Mouse (Mus musculus): ENCODE results near the gene Atxn7l1.

Atxn7l1 gene

DNA sequence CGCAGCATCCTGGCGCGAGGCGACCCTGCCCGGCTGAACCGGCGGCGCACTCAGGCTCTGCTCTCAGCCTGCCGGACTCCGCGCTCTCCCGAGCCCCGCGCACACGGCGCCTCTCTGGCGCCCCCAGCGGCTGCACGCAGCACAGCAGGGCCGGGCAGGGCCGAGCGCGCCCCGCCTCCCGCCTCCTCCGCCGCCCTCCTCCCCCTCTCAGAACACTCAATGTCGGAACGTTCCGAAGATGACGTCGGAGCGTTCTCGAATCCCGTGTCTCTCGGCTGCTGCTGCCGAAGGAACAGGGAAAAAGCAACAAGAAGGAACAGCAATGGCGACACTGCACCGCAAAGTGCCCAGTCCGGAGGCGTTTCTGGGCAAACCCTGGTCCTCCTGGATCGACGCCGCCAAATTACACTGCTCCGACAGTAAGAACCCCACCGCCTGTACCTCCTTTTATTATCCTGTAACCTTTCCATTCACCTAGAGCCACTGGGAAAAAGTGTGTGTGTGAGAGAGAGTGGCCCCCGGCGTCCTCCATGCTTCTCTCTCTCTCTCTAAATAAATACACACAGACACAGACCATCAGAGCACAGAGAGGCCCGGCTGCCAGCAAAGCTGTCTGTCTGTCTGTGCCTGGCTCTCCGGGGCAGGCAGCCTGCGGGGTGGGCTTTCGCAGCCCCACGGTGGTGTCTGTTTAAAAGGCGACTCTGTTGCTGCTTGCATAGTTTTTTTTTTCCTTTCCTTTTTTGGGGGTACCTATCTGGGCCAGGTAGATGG is at the start of gene Atxn7l1:
Atxn7l1 (plus strand) TSS at position 197 of the 771 bp plus-strand sequence.
- peak; percentile 93 to 94 for DNase-seq

DNA sequence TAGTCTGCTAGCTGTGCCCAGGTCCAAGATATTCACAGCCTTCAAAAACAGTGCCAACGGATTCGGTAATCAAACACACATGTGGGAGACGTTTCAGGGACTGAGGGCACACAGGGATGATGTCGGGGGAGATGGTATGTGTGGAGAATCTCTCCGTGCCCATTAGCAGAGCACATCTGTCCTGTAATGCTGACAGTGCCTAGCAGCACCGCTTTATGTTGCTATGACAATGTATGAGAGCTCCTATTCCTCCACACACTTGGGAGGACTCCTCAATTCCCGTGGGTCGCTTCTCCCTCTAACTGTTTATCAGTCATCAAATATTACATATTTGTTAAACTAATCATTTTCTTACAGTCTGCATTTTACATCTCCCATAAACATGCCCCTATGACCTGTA is 45.9 kb upstream of the Atxn7l1 start:
- DNase-seq: no peak

DNA sequence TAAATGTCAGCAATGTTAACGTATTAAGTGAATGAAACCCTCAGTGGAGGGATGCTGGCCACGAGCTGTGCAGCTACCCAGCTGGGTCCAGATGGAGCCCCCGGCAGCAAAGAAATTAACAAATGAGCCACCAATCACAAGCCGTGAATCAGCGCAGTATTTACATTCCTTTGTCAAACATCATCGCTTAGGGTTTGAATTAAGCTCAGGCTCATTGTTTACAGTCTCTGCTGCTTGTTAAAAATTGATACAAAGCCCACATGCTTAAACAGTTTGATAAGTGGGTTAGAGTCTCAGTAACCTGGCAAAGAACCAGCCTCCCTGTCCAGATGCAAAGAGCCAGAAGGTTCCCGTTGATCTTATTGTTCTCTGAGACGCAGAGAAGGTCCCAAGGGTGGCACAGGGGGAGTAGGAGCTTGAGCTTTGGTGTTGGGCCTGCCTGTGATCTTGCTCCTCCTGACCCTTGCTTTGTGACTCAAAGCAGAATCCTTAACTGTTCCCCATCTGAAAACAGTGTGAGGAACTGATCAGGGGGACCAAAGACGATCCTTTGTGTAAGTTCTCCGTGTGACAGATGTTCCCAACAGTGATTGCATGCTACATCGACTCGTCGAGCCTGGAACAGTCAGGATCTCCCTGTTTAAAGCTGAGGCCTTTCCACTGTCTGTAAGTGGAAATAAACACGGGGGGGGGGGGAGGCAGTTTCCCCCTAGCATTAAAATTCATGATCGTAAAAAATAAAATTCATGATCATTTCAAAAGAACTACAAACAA is 45.0 kb upstream of the Atxn7l1 start:
- peak; percentile 34 to 63 for DNase-seq

DNA sequence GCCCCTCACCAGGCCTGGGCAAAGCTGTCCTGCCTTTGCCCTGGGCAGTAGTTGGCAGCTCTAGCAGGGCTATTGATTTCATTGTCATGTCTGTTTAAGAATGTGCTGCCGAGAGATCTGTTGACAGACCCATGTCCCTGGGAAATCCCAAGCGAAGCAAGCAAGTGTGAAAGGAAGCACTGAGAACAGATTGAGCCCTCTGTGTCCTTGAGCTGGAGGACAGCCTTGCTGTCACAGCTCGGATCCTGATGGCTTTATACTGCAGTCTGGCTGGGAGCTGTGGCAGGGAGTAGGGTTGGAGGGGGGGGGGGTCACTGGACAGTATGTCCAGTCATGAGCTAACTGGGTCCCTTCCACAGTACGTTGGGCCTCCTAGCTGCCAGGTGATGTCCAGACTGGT is 41.8 kb upstream of the Atxn7l1 start:
- DNase-seq: no peak

DNA sequence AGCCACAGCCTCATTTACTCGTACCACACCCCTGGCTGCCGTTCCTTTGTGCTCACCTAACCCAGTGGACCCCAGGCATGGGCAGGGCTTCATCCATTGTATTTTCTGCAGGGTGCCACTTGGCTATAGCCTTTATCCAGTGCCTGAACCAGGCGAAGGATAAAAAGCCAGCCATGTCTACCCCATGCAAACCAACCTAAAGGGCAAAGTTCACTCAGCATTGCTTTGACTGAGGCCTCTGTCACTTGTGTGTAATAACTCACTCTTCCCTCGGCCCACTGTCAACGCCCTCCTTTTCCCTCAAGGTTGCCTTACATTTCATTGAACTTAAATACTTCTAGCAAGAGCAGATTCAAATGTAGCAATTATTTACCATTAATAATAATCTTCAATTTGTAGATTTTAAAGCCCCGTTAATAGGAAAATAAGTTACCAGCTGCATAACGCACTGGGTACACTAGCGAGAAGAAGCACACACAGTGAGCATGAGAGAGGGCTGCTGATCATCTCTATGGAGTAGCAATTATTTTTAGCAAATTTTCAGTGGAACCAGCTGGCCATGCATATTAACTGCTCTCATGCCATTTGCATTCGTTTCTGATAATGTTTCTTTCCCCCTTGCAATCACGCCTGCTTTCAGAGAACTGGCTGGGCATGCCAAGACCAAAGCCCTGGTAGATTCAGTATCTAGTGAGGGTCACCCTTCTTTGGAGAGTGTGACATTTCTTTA is 40.9 kb upstream of the Atxn7l1 start:
- DNase-seq: no peak

DNA sequence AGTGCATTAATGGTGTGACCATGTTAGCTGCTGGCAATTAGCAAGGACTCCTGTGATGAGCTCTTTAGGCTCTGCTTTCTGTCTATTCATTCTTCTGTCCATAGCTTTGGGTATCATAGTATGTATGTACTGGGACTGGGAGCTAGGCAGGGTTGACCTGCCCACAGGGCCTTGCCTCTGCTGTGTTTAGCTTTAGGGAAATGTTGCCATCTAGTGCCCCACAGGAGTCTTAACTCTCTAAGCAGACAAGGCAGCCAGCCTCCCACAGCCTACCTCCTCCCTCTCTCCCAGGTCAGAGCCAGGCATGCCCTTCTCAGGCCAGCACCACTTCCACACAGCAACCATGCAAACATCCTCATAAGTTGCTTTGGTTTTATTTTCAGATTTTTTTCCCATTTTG is 38.0 kb upstream of the Atxn7l1 start:
- peak; percentile 36 to 41 for DNase-seq

DNA sequence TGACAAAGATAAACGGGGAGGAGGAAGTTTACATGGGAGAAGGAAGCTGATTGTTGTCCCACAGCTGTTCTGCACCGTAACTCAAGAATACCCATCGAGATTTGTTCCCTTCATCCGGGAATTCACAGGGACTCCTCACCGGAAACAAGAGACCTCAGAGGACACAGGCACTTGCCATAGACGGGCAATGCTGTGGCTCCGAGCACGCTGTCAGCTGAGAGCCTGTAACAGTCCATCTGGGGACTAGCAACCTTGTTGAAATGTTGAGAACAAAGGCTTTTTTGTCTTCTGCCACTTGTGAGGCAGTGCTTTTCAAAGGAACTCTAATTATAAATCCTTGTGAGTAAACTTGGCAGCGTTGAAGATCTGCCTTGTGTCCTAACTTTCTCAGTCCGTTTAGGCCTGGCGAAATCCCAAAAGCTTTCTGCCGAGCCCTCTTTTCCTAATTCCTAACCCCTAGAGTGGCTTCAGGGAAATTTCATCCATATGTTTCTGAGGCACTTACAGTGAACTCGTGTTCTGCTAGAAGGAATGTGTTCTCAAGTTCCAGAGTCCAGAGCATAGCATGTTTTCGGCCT is 36.5 kb upstream of the Atxn7l1 start:
- peak; percentile 69 to 80 for DNase-seq

DNA sequence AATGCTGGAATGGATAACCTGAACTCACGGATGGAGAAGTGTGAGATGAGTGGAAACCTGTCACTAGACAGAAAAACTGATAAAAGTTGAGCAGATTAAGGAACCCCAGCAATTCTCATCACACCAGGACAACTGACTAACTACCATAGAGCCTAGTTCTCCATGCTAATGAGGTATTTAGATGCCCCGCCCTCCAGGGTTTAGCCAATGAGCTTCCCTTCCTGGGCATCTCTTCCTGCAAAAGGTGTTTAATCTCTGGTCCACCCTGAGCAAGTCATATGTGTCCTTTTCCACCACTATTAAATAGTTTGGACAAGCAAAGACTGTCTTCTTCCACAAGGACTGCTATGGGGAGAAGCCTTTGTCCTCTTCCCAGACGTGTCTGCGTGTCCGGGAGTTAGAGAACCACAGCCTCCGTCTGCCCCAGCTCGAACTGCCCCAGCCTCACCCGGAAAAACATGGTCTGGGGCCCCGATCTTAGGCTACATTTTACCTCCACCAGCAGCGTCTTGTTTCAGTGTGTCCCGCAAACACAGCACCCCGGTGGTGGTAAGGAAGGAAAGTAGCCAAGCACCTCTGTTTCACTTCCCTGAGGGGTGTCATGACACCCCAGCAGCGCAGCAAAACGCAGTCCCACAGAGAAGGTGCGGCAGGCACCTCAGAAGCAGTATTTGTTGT is 28.7 kb upstream of the Atxn7l1 start:
- DNase-seq: no peak

DNA sequence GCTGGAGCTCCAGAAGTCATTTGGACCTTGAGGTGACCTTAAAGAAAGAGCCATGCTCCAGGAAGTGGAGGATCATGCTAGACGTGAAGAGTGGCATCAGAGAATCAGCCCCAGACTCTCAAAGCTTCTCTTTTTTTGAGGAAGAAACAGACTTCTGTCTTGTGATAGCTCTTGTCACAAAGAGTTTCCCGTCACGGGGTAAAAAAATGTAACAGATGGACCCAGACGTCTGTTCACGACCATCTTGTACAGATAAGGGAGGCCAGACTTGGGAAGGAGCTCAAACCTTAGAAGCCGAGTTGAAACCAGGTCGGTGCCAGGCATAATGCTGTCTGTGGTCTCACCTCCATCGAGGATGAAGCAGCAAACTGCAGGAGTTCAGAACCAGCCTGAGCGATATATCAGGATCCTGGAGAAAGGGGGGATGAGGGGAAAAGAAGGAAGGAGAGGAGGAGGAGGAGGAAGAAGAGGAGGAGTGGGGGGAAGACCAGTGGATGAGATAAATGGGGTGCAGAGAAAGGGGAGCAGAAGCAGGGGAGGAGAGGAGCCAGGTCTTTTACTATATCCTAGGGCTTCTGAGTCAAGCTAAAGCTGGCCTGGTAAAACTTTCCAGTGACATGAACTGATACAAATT is 21.8 kb upstream of the Atxn7l1 start:
- no peak for DNase-seq

DNA sequence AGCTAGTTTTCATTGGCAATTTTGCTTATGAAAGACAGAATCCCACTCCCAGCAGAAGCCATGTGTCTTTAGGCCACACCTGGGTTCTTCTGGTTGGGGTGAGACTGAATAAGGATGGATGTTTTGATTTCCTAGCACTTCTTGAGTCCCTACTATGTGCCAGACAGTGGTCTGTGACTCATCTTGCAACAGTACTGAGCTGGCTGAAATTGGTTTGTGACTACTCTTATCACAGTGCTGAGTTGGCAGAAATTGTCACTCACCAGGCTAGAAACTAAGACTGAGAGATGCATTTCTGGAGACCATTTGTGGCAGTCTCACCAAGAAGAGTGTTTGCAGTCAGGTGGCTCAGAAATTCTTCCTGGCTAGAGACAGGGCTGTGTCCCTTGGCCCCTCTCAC is 21.2 kb upstream of the Atxn7l1 start:
- no peak for DNase-seq

DNA sequence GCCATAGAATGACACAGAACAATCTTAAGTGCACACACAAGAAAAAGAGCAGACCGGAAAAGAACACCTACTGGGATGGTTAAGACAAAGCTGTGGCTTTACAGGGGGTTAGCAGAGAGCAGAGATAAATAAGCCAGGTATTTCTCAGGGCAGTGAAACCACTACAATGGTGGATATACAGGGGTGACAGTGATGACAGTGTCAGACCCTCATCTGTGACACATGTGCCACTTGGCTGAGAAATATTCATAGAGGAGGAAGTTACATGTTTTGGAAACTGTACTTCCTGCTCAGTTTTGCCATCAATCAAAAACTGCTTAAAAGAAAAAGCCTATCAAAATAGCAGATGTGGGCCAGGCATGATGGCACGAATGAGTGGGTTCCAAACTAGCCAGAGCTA is 19.4 kb upstream of the Atxn7l1 start:
- DNase-seq: no peak

DNA sequence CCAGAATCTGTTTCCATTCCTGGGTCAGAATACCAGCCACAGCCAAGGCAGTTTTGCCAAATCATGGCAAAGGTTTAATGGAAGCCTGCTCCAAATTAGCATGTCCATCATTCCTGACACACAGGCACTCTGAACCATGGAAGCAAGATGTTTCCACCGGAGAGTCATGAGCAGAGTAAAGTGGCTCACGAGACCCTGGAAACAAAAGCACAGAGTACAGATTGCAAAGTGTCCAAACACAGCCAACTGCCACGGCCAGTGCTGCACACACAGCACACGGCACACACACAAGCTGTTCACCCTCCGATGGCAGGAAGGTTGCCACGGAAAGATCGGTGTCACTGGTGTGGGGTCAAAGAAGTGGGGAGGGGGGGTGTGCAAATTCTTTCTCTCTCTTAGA is 18.8 kb upstream of the Atxn7l1 start:
- no peak for DNase-seq

DNA sequence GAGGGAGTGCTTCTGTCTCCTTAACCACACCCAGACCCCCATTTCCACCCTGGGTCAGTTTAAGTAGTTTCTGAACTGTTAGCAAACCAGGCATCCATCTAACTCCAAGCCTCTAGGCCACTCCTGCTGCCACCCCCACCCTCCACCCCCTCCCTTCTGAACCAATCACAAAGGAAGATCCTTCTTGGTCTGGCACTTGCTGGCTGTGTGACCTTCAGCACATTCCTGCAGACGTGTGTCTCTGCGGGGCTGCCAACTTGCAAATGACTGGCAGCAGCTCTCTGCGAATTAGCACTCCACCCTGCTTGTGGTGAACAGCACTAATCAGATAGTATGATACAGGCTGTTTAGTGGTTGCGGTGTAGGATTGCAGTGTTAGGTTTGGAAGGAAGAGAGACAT is 18.1 kb upstream of the Atxn7l1 start:
- peak; percentile 24 to 45 for DNase-seq

DNA sequence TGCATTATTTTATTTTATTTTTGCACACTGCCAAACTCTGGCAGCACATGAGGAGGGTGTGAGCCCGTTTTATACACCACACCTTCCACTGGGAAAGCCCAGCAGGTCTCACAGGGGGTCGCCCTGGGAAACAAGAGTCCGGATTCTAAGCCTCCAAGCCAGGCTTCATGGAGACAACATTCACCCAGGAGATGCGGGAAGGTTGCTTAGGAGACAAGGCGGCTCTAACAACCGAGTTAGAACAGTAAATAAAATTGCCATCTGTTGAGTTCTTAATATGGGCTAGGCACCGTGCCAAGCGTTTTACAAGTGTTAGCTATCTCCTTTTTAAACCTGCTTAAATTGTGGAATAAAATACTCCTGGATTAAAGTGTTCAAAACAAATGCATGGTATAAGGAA is 17.1 kb upstream of the Atxn7l1 start:
- DNase-seq: no peak

DNA sequence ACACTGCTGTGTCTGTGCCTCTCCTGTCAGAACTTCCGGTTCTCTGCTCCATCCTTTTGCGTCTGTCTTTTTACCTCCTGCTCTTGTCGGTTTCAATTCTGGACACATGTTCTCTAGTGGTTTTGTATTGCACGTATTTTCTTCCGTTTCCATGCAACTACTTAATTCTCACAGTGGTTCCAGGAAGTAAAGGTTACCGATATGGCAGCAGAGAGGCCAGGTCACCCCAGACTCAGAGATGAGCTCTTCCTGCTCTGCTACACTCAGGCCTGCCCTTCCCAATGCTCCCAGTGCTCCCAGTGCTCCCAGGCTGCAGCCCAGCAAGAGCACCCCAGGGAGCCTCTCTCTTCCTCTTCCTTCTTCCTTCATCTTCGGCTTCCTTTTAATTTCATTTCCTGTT is 15.7 kb upstream of the Atxn7l1 start:
- no peak for DNase-seq

DNA sequence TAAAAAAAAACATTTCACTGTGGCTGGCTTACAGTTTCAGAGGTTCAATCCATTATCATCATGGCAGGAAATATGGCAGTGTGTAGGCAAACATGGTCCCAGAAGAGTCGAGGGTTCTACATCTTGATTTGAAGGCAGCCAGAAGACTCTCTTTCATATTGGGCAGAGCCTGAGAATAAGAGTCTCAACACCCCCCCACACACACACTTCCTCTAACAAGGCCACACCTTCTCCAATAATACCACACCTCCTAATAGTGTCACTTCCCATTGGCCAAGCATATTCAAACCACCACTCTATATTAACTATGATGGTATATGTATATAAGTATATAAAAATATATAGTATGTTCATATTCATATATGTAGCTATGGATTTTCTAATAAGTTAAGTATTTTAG is 9.6 kb upstream of the Atxn7l1 start:
- no peak for DNase-seq

DNA sequence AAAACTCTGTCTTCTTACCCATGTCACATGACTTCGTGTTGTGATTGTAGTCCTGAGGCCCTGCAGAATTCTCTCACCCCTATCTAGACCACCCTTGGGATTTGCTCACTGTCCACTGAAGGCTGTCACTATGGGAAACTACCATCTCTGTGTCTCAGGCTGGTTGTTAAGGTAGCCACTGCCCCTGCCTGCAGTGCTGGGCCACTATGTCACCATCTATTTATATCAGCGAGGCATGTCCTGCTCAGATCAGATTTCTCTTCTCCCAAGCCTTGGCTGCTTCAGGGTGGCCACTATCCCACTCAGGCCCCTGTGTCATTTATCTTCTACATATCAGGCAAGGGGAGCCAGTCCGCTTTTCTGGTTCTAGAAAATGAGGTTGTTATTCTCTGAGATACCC is 8.4 kb upstream of the Atxn7l1 start:
- DNase-seq: no peak

DNA sequence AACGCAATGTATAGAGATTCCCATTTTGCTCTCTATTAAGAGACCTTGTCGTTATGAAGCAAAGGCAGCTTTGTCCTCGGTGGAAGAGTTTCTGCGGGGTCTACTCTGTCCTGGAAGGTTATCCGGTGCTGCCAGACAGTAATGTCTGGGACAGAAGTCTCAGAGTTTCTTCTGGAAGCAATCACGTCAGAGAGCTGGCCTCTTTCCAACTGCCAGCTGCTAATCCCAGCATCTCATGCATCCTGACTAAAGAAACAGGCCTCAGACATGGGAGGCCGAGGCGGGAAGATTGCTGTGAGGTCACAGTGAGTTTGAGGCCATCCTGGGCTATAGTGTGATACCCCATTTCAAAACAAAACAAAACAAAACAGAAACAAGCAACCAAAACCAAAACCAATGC is 3.0 kb upstream of the Atxn7l1 start:
- DNase-seq: peak; percentile 32 to 43

DNA sequence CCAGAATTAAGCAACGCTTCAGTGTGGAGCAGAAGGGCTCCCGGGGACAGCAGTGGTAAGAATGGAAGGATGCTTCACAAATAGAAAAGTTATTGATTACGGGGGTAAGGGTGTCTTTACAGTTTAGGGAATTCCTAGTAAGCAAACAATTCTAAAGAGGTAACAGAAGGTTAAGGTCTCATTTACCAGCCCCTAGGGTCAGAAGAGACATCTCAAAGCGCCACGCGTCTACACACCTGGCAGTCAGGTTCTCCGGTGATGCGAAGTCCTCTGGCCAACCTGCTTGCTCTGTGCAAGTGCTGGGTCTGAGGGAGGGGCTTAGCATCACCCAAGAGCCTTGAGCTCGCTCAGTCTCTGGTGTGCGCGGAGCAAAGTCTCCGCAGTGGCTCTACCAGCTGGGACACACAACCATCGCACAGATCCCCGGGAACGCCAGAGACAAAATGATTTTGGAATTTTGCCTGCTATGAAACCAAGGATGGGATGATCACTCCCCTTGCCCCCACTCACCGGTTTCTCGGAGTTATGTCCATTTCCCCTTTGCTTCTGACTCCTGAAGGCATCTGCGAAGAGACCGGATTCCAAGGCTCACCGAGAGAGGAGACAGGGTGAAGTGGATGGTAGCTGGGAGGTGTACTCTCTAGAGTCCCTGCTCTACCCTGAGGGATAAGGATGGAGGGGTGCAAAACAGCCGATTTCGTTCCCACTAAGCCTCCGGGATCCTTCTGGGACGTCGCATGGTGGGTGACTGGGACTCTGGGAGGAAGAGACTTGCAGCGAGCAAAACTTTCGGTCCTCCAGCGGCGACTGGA is 665 bp upstream of the Atxn7l1 start:
- DNase-seq: no peak

DNA sequence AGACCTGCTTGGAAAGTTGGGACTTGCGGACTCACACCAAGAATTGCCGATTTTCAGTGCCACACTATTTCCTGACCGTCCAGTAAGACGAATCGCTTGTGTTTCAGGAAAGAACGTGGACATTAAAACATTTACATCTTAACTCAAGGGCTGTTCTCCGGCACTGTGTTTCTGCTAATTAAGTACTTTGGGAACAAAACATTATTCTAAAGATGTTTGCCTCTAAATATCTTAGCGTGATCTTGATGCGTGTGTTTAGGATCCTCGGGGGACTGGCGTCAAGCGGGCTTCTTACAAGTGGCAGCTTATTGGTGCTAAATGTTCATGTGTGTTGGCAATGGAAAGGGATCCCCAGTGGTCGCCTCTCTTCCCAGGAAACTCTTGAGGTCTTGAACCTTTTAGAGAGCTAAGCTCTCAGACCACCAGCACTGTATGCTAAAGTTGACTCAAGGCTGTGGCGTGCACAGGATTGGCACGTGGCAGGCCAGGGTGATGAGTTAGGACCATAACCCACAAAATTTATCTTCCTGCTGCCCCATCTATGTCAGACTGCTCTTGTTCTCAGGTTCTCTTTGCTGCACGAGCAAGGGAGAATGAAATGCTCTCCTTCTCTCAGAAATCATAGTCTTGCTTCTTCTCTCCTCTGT is 2.2 kb downstream of the Atxn7l1 start:
- DNase-seq: no peak

DNA sequence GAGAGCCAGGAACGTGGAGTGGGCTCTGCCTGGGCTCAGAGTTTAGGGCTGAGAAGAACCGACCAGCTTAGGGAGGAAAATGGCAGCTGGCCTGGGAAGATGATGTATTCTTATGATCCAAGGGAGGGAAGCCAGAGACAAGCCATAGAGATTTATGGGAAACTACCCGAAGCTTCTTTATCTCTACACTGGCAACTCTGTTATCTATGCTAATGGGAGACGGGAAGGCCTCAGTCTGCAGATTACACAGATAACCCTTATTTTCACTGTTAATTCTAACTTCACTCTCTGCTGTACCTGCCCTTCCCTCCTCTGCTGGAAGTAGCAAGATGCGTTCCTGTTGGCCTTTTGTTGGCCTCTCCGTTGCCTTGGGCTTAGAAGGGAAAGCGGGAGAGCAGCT is 5.6 kb downstream of the Atxn7l1 start:
- no peak for DNase-seq

Data from lung, postnatal 4 days (tissue).